Mouse (Mus musculus) mesoderm, embryonic 11.5 days (tissue): ENCODE results near the gene Gm826.

Source experiments
- DNase-seq: peaks from one replicate; pipeline ENCODE4 v3.0.0-alpha.2; 2012; ENCODE audit warnings: low read depth, low spot score

Gm826 gene

GRCm38 (mm10) chr2:160334111-160334661 lies at the start of gene Gm826:
Gm826 (minus strand) TSS chr2:160334162.
- DNase-seq, result no peak

- no peak for DNase-seq
Measured at GRCm38 (mm10) chr2:160383418-160383817, 49.5 kb upstream of the Gm826 start.

DNA sequence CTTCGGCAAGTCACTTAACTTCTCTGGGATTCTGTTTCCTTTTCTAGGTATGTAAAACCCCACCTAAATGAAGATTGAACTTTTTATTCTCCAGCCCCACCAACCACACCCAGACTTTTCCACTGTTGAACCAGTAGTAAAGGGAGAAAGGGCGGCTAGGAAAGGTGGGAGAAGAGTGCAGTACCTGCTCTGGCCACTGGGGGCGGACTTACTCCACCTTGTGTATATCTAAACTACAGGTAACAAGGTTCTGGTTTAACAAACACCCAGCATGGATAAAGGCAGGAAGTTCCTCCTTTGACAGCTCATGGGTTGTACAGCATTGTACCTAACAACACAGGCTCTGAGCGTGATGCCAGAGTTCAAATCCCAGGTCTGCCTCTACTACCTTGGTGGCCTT lies 44.3 kb upstream of the Gm826 start:
- DNase-seq, result no peak

- no peak for DNase-seq
Measured at GRCm38 (mm10) chr2:160376236-160376635, 42.3 kb upstream of the Gm826 start.

DNA sequence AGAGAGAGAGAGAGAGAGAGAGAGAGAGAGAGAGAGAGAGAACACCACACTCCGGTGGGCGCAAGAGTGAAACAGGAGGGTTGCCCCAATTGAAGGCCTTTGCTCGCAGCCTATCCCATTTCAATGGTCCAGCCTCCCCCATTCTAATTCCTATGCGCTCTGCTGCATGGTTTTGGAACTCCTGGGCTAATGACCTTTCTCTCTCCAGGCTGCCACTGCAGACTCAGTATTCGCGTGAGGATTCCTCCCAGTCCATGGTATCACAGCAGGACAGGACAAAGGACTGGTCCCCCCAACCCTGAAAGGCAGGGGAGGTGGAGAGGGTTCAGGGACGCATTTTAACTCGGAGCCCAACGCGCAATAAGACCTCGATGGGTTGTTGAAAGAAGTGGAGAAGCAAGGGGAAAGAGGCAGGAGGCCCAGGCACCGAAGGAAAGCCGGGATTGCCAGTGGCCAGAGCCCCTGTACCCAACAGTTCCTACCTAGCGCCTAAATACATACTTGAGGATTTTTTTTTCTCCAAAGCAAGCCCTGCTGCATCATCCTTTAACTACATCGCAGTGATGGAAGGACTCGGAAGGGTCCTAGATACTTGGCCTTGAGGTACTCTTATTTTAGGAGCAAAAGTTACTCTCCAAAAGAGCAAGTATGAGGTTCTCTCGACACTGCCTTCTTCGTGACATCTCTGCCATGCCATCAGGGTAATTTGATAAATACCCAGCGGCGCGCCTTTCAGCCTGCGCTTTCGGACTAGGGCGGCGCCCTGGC lies 35.9 kb upstream of the Gm826 start:
- no peak for DNase-seq

DNA sequence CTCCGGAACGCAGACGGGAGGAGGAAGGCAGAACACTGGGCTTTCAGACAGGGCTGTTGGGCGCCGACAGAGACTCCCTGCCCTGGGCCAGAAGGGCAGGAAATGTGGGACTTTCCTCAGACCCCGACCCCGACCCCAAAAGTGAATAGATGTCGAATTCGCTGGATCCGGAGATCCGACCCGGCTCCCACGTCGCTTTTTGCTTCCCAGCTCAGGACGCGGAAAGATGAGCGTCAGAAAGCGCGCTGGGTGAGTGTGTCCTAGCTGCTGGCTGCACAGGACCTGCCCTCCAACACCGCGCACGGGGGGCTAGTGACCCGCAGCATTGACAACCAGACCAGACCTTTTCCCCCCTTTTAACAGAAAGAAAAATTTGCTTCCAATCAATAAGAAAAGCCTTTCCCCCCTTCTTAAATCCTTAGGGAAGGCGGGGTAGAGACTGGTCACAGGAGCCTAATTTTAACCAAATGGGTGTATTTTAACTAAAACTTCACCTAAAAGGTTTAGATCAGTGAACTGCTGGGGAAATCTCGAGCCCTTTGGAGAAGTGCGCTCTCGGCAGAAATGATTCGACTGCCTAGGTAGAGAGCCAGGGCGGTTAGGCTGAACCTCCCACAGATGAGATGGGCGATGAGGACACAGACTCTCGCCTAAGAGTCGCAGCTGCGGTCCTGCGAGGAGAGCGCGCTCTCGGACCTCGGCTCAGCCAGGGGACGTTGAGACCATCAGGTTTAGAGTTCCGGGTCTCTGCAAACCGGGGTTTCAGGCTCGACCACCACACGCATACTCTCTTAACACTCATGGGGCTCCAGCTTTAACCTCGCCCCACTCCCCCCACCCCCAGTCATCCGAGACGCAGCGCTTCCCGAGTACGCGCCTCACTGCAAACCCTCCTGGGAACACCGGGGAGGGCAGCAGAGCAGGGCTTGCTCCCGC lies 34.7 kb upstream of the Gm826 start:
- DNase-seq, result no peak

DNA sequence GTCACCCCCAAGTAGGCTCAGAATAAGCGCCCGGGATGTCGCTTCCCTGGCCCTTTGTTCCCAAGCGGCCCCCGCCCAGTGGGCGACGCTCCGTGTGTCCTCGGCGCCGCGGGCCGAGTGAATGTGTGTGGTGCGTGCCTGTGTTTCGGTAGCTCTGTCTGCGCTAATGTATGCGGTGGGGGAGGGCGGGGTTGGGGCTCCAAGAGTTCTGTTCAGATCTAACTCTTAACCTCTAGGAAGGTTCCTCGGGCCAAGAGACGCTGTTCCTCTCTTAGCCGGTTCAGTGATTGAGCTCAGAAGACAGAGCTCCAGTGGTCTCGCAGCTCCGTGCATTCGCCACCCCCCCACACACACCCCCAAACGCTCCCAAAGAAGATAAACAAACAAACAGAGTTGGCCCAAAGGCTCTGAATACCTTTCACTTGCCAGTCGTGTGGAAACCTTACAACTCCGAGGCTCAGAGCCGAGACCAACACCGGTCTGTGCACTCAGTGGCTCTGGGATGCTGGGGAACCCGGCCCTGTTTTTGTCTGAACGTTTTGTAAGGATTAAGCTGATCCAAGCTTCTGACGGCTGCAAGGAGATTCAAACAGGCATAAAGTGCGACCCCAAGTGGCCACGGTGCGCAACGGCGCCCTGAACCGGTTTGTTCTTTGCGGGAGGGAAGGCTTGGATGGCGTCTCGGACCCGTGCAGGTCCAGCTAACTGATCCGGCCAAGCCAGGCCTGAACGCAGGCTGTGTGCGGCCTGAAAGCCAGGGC lies 33.7 kb upstream of the Gm826 start:
- peak; percentile 93 for DNase-seq

GRCm38 (mm10) chr2:160366980-160367338 lies 33.0 kb upstream of the Gm826 start, which contains the start of gene Mafb:
Mafb (minus strand) TSS chr2:160367065.
- DNase-seq, result peak; percentile 94

DNA sequence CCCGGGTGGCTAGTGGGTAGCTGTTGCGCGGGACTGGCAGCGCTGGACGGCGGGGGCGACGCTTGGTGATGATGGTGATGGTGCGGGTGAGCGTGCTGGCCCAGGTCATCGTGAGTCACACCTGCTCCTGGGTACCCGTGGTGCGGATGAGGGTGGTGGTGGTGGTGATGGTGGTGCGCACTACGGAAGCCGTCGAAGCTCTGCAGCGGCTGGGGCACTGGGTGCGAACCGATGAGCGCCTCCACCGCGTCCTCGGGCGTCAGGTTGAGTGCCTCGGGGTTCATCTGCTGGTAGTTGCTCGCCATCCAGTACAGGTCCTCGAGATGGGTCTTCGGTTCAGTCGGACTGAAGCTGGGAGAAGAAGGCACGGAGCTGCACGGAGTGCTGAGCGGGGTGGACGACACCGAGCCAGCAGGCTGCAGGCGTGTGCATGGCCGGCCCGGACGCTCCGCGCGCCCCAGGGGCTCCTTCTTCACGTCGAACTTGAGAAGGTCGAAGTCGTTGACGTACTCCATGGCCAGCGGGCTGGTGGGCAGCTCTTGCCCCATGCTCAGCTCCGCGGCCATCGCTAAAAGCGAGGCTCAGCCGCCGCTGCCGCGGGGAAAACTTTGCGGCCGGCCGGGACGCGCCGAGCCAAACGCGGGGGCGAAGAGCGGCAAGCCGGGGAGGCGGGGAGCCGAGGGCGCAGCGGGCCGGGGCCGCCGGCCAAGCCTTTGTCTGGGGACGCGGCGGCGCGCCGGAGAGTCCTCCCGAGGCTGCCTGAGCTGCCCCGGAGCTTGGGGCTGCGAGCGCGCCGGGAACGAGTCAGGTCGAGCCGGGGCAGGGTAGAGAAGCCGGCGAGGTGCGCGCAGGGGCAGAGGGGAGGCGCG lies 32.4 kb upstream of the Gm826 start:
- no peak for DNase-seq

GRCm38 (mm10) chr2:160365107-160365911 lies 31.3 kb upstream of the Gm826 start:
- no peak for DNase-seq

GRCm38 (mm10) chr2:160364666-160365065 lies 30.7 kb upstream of the Gm826 start:
- no peak for DNase-seq

DNA sequence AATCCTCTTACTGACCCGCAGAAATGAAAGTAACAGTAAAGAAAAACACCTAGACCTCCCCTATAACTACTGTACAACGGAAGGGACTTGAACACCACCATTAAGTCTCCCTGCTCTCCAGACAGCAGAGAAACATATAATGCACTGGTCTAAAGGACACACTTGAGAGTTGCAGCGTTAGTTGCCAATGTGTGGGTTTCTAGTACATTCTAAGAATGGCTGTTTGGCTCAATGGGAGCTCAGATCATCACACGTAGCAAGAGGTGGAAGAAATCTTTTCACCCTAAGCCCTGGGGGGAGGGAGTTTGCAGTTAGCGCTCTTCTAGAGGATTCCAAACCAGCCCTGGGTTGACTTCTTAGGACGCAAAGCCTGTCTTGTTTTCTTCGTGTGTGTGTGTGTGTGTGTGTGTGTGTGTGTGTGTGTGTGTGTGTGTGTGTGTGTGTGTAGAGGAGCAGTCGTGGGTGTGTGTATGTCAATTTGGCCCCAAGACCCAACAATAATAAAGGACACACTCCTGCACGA lies 30.2 kb upstream of the Gm826 start:
- DNase-seq, result no peak

DNA sequence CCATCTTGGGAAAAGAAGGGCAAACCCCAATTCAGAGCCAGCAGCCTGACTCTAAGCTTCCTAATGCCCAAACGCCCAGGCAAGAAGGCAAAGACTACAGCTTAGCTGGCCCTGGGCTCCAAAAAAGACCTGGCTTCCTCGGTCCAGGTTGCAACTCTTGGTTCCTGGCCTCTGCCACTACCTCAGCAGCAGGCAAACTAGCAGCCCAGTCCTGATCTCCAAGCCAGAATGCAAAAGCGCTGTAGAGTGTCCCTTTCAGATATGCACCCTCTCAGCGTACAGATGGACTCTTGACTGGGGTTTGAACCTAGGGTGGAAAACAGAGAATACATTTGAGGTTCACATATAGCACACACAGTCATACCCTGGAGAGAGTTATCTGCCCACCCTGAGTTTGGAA lies 29.2 kb upstream of the Gm826 start:
- no peak for DNase-seq

DNA sequence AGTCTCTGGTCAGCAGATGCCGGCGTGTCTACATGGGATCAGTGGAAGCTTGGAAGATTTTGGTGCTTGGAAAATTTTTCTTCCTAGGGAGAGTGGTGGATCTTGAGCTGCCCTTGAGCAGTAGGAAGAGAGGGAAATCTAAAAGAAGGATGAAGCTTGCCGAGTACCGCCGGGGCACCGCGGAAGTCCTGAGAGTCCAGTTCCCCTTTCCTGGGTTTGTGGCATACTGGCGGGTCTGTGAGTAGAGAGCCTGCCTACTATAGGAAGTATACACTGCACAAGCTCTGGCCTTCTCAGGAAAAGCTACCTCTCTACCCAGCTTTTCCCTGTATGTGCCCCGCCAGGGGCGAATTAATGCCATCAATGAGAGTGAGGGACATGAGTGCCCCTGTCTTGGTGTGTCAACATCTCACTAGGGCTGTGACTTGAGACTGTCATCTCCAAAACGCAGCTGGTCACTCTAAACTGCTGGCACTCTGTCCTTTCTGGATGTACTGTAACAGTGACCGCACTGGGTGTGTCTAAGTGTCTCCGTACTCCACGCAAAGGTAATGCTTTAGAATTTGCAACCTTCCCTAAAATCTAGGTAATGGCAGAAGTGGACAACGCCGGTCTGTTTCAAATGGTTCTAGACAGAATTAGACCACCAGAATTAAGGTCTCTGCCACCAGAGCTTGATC lies 27.6 kb upstream of the Gm826 start:
- no peak for DNase-seq

DNA sequence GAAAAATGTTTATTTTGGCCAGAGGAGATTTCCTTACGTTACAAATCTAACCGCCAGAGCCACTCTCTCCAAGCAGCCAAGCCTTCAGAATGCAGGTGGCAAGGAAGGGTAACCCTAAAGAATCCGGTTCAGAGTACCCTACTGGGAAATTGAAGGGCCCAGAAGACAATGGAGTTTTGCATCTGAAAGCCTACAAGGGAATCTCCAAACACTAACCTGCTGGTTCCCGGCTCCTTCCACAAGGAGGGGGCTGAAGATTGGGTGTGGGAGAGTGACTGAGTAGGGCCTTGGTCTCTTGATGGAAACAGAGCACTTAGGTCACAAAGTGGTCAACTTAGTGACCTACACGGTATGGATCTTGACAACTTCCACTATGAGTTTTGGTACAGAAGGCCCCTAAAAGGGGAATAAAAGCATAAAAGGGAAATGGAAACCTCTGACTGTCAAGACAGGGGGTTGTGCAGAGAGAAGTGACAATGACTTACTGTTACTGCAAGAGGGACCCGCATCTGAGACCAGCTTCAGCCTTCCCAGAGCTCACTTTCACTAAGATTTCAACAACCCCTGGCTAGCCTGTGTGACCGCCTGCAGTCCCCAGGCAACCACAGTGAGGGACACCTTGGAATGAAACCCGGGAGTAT lies 26.4 kb upstream of the Gm826 start:
- DNase-seq, result no peak

- DNase-seq, result no peak
Measured at GRCm38 (mm10) chr2:160358896-160359295, 24.9 kb upstream of the Gm826 start.

GRCm38 (mm10) chr2:160357442-160357841 lies 23.5 kb upstream of the Gm826 start:
- DNase-seq, result no peak

- no peak for DNase-seq
Measured at GRCm38 (mm10) chr2:160356132-160356531, 22.2 kb upstream of the Gm826 start.

DNA sequence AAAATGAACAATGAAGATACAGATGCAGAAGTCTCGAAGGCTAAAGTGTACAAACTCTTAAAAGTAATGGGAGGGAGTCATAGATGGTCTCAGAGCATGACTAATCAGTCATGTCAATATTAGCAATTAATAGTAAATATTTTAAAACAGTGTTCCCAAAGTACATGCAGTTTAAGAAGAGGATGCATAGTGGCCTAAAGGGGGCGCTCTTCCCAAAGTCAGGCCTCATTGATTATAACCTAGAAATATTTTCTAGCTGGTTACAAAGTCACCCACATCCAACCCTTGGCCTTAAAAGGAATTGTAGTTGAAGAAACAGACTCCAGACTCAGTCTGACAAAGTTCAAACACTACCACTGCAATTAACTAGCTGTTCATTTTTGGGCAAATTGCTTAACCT lies 20.4 kb upstream of the Gm826 start:
- DNase-seq, result no peak
